Mouse (Mus musculus) thymus, adult 2 months (tissue): ENCODE measurements at regions not wholly inside any gene's neighbourhood (a gene's known extent, or its start where the extent isn't known, plus 50 kb on each side); places are given as distances from the start of the nearest gene placed in this dataset.
A peak's percentile ranks its signal among the peaks of the same experiment; 100 is the strongest.

Experiments used
- DNase-seq: peaks from one replicate; pipeline ENCODE4 v3.0.0; 2021
- H3K27ac ChIP-seq: fragments of 200-500 bp; 2 replicates; pipeline ENCODE4 v1.5.1; 2012; ENCODE audit warnings: low read length, control low read depth; ENCODE audit not compliant: control insufficient read depth, insufficient read depth
- H3K27me3 ChIP-seq: fragments of 200-500 bp; 2 replicates; pipeline ENCODE4 v1.6.1; 2012; ENCODE audit warnings: mild to moderate bottlenecking, low read length, moderate library complexity, mixed read lengths; ENCODE audit not compliant: control insufficient read depth, insufficient read depth
- H3K36me3 ChIP-seq: fragments of 200-500 bp; 2 replicates; pipeline ENCODE4 v1.6.1; 2012; ENCODE audit warnings: mild to moderate bottlenecking, low read length, moderate library complexity; ENCODE audit not compliant: control insufficient read depth, insufficient read depth
- H3K4me1 ChIP-seq: fragments of 200-500 bp; replicated peaks from 2 replicates; pipeline ENCODE4 v1.6.1; 2012; ENCODE audit warnings: low read length; ENCODE audit not compliant: control insufficient read depth, insufficient read depth
- H3K4me3 ChIP-seq: fragments of 200-500 bp; 2 replicates; pipeline ENCODE4 v1.5.1; 2012; ENCODE audit warnings: mild to moderate bottlenecking, low read length, control low read depth, moderate library complexity; ENCODE audit not compliant: control insufficient read depth, insufficient read depth
- CTCF ChIP-seq: fragments of 200-500 bp; IDR thresholded peaks from 2 replicates; pipeline ENCODE4 v1.5.1; 2012; ENCODE audit warnings: mild to moderate bottlenecking, control low read depth, low read length, moderate library complexity, borderline replicate concordance; ENCODE audit not compliant: control insufficient read depth, poor library complexity, insufficient read depth; ENCODE audit errors: extremely low read depth
- POLR2A ChIP-seq: fragments of 200-500 bp; IDR thresholded peaks from 2 replicates; pipeline ENCODE4 v1.6.1; 2012; ENCODE audit warnings: mild to moderate bottlenecking, low read length, control low read depth, moderate library complexity; ENCODE audit not compliant: control insufficient read depth, poor library complexity, insufficient read depth; ENCODE audit errors: extremely low read depth
- WGBS: fragments of 180-500 bp; shearing (Covaris S2); methylation state at CpG from one replicate; pipeline ENCODE4 v1.1.7; 2018; 5-methylcytosine and 5-hydroxymethylcytosine counted together

- TF ChIP-seq POLR2A (no peak), CTCF (no peak)
- 95% methylated on average over 9 of the region's 9 CpGs for WGBS
- Histone ChIP-seq H3K36me3 (no peaks in the 10 kb centered on the region), H3K27ac (no peak overlapping the region), H3K4me3 (no peak overlapping the region), H3K27me3 (no peaks in the 10 kb centered on the region), H3K4me1 (peaks cover 9% of the 10 kb centered on the region)
- DNase-seq: no peak
Observed at GRCm38 (mm10) chr9:56547291-56547977, 129.0 kb downstream of the Hmg20a start.

GRCm38 (mm10) chr9:56549774-56550173 is 131.4 kb downstream of the Hmg20a start:
- DNase-seq: no peak
- no peaks in the 10 kb centered on the region for H3K27me3 ChIP-seq
- WGBS: 8% methylated on average over 8 of the region's 8 CpGs
- TF ChIP-seq CTCF (no peak), POLR2A (no peak)
- no peaks in the 10 kb centered on the region for H3K36me3 ChIP-seq
- H3K4me1 ChIP-seq: peaks cover 9% of the 10 kb centered on the region
- no peak overlapping the region for H3K4me3 ChIP-seq
- no peak overlapping the region for H3K27ac ChIP-seq

GRCm38 (mm10) chr9:56550178-56550577 is 131.8 kb downstream of the Hmg20a start:
- no peak for DNase-seq
- WGBS: 38% methylated on average over 4 of the region's 4 CpGs
- Histone ChIP-seq H3K36me3 (no peaks in the 10 kb centered on the region), H3K27me3 (no peaks in the 10 kb centered on the region), H3K4me1 (peaks cover 9% of the 10 kb centered on the region), H3K4me3 (no peak overlapping the region), H3K27ac (no peak overlapping the region)
- TF ChIP-seq CTCF (no peak), POLR2A (0 out of 2 replicates have a peak, but pooled peaks have one; percentile 10)

GRCm38 (mm10) chr9:56551376-56552186 is 133.2 kb downstream of the Hmg20a start:
- H3K4me3 ChIP-seq: no peak overlapping the region
- no peak for DNase-seq
- H3K4me1 ChIP-seq: peaks cover 9% of the 10 kb centered on the region
- 72% methylated on average over 11 of the region's 11 CpGs for WGBS
- TF ChIP-seq CTCF (no peak), POLR2A (no peak)
- H3K27ac ChIP-seq: no peak overlapping the region
- H3K27me3 ChIP-seq: no peaks in the 10 kb centered on the region
- no peaks in the 10 kb centered on the region for H3K36me3 ChIP-seq

- DNase-seq: no peak
- Histone ChIP-seq H3K36me3 (no peaks in the 10 kb centered on the region), H3K27ac (no peak overlapping the region), H3K4me3 (no peak overlapping the region), H3K4me1 (peaks cover 9% of the 10 kb centered on the region), H3K27me3 (no peaks in the 10 kb centered on the region)
- 93% methylated on average over 6 of the region's 6 CpGs for WGBS
- TF ChIP-seq POLR2A (no peak), CTCF (no peak)
Observed at GRCm38 (mm10) chr9:56552187-56552686, 133.8 kb downstream of the Hmg20a start.

- Histone ChIP-seq H3K4me1 (peaks cover 9% of the 10 kb centered on the region), H3K36me3 (no peaks in the 10 kb centered on the region), H3K27me3 (no peaks in the 10 kb centered on the region), H3K27ac (no peak overlapping the region), H3K4me3 (no peak overlapping the region)
- 4% methylated on average over 1 of the region's 1 CpGs for WGBS
- DNase-seq: peak; percentile 81
- TF ChIP-seq POLR2A: no peak
- TF ChIP-seq CTCF: peak; percentile 87
Observed at GRCm38 (mm10) chr9:56552766-56553165, 134.4 kb downstream of the Hmg20a start.
